Mouse (Mus musculus) cerebellum, adult 2 months (tissue): ENCODE measurements around the gene Ncoa3.

Experiments
- CTCF ChIP-seq: fragments of 200-500 bp; IDR thresholded peaks from 2 replicates; pipeline ENCODE4 v1.5.1; 2011; ENCODE audit warnings: low read depth, mild to moderate bottlenecking, control low read depth, low read length, moderate library complexity, borderline replicate concordance; ENCODE audit not compliant: insufficient read depth
- POLR2A ChIP-seq: fragments of 200-500 bp; IDR thresholded peaks from 2 replicates; pipeline ENCODE4 v1.6.1; 2011; ENCODE audit warnings: low read length, control low read depth, borderline replicate concordance; ENCODE audit not compliant: insufficient read depth

DNA sequence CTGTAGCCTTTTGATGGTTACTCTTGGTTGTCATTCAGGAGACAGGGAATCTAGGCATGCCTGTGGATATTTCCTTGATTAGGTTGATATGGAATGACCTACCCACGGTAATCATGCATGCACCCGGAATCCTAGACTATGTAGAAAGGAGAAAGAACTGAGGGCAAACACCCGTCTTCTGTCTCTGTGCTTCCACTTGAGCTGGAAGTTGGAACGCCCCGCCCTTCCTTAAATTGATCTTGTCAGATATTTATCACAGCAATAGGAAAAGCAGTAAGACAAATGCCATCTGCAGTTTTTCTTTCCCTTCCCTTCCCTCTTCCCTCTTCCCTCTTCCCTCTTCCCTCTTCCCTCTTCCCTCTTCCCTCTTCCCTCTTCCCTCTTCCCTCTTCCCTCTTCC is 33.5 kb downstream of the Ncoa3 start:
- no peak for TF ChIP-seq POLR2A
- no peak for TF ChIP-seq CTCF
